Mouse (Mus musculus): ENCODE data around the gene Psmd1.
"Not testable (repeated sequence)": the region's sequence is repeated elsewhere in the genome, so short reads cannot be mapped to it uniquely, and the experiment has no call there.

The Psmd1 gene

DNA sequence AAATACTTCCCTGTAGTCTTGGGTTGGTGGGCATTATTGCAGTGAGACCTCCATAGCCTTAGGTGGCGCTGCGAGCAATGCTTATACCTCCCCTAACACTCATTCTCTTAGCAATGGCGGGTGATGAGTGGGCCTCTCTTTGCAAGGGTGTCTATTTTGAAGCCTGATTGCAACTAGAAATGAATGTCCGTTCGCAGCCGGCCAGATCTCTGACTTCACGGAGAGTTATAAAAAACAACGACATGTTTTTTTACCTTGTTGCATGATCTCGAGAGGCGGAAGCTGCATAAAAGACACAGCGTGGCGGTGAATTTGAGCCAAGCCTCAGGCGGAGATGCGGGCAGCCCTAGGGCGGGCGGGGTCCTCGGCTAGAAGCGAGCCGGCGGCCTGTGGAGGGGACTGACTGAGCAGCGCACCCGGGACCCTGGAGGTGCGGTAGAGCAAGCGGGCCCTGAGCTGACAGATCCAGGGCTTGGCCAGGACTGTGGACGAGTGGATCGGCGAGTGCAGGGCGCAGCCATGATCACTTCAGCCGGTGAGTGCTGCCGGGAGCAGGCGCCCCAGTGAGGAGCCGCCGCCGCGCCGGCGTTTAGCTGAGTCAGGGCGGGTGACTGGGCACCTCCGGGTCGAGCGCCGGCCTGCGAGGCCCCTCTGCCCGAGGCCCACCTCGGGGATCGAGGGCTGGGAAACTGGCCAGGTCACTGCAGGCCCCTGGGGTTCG lies at the start of gene Psmd1:
TSS of gene Psmd1 (plus strand) at position 117 of the 721 bp plus-strand sequence.
- peak; percentile 79 to 88 for DNase-seq (ENCODE audit: low spot score in 2 of 2)

DNA sequence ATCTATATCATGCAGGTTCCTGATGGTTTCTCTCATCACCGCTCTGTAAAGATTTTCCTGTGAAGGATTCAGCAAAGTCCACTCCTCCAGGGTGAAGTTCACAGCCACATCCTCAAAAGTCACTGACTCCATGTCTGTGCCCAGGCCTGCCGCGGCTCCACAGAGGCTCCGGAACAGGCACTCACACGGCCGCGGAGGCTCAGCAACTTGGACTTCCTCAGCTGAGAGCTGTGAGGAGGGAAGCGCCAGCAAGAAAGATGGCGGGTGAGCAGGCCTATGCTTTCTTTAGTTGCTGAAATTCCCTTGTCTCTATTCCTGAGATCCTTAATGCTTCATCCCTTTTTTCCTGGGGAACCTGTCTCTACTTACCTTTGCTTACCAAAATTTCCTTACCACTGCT lies 48.4 kb upstream of the Psmd1 start:
- DNase-seq (ENCODE audit: low spot score in 2 of 2): not testable (repeated sequence)

DNA sequence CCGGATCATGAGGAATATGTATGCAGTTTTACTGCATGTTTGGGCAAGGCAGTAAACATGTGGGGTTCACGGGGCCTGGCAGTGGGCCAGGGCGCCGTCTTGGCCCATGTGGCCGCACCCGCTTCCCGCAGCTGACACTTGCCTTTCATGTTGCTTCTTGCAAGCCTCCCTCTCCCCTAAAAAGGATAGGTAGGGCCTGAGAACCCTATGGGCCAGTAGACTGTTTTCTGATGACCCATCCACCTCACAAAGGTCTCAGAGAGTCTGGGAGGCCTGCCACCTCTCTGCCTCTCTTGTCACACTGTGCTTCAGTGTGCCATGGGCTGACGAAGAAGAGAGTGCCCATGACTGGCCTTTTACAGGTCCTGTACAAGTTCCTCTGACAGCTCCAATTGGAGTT lies 47.7 kb upstream of the Psmd1 start, which contains the start of gene Spata3:
TSS of gene Spata3 (plus strand) at position 301 of the 400 bp plus-strand sequence.
- DNase-seq (ENCODE audit: low spot score in 2 of 2): no peak

DNA sequence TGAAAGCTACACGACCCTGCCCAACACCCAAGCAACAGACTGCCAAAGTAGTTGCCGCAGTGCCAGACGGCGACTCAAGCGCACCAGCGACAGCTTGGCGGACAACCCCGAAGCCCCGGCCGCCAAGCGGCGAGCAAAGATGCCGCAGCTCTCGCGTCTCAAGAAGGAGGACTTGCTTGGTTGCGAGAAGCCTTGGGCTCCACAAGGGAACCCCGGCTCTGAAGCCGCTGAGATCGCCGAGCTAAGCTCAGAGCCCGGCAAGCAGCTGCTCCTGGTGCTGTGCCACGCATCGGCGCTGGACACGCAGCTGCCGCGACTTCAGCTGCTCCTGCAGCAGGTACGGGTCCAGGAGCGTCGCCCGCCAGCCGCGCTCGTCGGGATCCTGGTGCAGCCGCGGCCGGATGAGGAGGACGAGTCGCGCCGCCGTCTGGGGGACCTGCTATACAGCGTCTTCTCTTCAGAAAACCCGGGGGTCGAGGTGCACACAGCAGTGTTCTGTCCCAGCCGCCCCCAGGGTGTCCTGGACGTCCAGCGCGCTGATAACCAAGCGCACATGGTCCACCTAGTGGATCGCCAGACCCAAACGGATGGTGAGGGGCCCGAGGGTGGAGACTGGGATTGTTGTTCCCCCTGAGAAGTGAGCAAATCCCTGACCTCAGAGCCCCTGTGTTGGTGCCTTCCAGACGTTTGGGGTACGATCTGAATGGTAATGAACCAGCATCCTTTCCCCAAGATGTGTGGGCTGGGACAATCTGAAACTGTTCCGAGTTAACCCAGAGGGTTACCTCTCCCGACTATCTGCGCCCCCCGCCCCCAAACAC lies 45.7 kb upstream of the Psmd1 start:
- DNase-seq (ENCODE audit: low spot score in 2 of 2): peak; percentile 9 to 50

DNA sequence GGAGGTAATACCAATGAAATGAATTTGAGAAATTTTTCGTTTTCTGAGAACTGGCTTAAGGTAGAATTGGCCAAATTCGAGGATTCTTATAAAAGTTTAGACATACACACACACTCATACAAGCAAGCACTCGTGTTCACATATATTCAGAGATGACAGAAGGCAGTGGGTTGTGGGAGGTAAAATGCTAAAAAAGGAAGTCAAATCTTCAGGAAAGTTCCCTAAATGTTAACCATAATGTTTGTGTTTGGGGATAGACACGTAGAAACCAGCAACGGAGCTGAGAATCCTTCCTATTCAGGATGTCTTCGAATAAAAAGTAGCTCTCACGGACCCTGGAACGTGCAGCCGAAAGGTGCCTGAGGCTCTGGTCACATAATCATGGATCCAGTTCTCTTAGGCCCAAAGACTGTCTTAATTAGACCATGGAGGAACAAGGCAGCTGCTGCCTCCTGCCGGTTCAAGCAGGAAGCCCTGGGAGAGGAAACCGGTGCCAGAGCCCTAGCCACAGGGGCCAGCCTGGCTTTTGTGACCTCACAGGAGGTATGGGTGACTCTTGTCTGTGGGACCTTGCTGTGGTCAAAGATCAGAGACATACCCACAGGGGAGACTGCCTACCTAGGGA lies 42.7 kb upstream of the Psmd1 start:
- peak in 1 of 2 experiments; percentile 16 for DNase-seq (ENCODE audit: low spot score in 2 of 2)

DNA sequence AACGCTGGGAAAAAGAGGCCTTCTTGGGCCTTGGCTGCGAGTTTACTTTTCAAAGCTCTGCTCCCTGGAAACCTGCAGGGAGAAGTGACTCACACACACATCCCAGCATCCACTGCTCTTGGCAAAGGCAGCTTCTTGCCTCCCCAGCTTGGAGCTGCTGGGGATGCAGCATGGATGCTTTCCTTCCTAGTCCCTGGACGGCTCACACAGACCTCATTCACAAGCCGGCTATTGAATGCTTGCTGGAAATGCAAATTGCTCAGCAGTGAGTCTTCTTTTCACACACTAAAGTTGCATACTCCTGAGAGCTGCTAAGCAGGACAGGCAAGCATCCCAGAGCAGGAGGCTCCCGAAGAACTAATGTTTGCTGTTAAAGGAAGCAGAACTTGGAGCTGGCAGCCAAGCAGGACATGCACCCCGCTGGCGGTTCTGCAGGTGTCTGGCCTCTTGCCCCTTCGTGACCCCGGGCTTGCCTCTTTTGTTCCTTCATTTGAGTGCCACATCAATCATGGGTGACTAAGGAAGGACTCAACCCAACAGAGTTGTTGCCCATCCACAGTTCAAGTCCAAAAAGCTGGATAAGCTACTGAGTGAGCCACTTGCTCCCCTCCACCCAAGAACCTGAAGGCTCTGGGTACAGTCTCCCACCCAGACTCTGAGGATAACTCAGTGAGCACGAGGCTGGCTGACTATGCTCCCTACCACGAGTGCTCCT lies 31.8 kb upstream of the Psmd1 start:
- DNase-seq (ENCODE audit: low spot score in 2 of 2): no peak

DNA sequence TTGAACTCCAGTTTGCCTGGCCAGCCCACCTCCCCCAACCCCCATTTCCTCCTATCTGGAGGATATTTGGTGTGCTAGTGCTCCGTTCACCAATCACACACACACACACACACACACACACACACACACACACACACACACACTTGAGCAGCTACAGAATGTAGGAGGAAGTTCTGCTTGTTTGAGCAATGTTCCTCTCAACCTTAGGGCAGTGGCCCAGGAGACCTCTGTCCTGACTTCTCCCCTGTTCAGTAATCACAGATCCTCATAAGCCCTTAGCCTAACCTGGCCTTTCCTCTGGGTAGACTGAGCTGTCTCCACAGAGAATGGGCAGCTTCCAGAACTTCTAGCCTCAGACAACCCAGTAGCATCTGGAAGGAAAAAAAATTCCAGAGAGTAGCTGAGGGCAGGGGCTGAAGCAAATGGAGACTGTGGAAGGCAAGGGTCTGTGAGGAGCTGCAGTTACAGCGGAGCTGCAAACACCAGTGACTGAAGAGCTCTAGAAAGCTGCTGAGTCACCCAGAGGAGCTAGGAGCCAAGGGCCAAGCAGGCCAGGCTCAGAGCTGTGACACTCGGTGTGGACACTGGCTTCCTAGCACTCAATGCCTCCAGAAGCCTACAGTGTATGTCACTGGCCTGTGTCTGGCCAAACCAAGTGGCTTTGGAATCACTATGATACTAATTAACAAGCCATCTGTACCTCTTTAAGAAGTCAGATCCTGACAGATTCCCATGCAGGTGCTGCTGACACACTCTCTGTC lies 25.8 kb upstream of the Psmd1 start:
- DNase-seq (ENCODE audit: low spot score in 2 of 2): no peak

DNA sequence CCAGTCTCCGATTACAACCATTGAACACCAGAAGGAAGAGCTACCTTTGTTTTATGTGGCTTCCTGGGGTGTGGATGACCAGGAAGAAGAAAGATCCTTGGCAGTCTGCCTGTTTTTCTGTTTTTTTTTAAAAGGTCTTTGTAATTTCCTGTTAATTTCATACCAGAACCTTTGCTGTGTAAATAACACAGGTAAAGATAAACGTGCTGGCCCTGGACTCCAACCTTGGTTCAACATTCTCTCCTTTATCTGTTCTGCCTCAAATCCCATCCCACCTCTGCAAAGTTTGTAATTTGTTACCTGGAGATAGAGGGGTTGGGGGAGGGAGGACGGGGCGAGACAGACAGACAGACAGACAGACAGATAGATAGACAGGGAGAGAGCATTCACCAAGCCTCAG lies 24.1 kb upstream of the Psmd1 start:
- no peak for DNase-seq (ENCODE audit: low spot score in 2 of 2)

DNA sequence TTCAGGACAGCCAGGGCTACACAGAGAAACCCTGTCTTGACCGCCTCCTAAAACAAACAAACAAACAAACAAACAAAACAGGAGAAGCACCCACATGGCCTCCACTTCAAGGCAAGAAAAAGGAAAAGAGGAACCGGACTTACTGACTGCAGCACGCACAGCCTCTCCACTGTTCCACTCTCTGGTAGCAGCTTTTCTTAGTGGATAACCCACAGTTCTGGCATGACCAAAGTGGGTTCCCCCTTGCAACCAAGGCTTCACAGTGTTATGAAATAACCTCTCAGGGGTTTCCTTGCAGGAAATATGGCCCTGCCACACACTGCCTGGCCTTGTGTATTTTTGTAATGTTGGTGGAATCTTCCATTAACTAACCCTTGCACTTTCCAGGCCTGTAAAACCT lies 23.4 kb upstream of the Psmd1 start:
- no peak for DNase-seq (ENCODE audit: low spot score in 2 of 2)

DNA sequence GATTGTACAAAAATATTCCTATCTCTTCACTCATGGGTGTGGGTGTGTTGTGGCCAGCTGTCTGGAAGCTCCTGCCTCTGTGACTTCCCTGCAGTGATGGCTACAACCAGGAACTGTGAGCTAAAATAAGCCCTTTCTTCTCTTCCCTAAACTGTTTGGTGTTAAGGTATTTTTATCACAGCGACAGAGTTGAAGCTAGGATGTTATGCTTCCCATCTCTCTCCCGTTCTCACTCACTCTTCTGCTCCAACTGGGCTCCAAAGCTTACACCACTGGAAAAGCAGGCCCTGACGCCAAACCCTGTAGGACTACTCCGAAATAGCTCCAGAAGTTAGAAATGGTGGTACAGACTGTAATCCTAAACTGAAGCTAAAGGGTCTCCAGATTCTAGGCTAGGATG lies 19.1 kb upstream of the Psmd1 start:
- DNase-seq (ENCODE audit: low spot score in 2 of 2): no peak

DNA sequence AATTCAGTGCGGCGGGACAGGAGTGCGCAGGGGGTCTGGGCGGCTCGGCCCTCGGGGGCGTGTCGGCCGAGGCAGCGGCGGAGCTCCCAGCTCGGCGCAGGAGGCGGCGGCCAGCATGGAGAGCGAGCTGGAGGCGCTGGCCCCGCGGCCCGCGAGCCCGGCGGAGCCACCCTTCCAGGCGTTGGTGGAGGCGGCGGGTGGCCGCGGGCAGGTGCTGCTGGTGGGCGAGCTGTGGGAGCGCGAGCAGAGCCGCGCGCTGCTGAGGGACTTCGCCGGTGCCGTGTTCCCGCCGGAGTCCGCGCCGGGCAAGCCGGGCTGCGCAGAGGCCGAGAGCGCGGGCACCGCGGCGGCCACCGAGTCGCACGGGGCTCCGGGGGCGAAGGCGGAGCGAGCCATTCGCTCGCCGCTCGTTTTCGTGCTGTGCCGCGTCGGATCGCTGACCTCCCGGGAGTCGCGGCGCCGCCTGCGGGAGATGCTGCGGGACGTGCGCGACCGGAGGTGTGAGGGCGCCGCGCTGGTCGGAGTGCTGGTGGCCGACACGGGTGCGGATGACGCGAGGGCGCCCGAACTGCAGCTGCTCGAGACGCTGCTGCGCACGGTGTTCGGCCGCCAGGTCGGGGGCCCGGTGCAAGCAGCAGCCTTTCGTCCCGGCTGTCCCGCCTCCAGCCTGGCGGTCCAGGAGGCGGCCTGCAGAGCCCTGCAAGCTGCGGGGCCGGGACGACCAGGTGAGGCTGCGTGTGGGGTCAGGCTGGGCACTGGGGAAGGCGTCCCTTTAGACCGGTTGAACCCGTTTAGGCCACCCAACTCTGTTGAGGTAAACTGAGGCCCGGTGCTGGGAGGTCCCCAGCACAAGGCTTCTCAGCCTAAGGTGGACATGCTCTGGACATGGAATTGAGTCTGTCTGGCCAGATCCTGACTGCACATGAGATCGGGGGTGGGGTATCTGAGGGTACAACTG lies 18.1 kb upstream of the Psmd1 start, which contains the start of gene 2810459M11Rik:
TSS of gene 2810459M11Rik (plus strand) at position 16 of the 958 bp plus-strand sequence.
- DNase-seq (ENCODE audit: low spot score in 2 of 2): no peak

DNA sequence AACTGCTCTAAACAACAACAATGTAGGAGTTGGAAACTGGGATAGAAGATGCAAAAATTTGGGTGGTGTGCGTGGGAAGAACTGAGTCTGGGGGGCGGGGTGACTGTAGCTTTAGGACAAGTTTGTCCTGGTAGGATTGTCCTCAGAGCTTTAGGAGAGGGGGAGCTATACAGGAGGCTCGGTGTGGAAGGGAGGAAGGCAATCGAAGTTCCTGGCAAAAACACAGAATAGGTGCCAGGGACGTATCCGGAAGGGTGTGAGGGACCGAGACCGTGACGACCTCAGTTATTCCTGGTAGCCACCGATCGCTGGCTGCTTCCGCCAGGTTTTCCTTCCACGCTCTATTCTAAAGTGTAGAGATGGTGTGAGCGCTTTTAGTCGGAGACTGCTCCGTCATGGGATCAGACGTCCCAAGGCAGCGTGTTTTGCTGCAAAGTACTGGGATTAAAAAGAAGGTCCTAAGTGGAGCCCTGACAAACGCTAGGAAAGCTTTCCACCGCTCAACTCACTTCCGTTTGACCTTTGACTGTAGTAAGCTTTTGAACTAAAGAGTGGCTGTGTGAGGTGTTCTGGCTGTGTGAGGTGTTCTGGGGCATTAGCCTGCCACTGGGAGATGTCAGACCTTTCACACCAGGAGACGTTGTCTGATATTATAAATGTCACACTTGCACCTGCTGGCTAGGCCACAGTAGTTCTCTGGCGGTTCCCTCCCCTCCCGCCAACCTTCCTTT lies 17.2 kb upstream of the Psmd1 start:
- no peak for DNase-seq (ENCODE audit: low spot score in 2 of 2)

DNA sequence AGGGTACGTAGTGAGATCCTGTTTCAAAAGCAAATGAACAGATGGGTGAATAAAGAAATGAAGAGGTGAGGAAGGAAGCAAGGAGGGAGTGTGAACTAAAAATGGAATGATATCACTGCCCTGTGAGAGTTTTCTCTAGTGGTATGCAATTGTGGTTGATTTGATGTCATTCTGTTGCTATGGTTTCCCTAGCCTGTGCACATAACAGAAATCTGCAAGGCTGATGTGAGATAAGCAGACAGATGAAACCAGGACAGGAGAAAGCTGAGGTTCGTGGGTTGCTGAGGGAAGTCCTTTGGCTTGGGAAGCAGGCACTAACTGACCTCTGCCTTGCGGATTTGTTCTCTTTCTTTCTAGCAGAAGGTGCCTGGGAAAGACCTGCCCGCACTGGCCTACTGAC lies 16.0 kb upstream of the Psmd1 start:
- DNase-seq (ENCODE audit: low spot score in 2 of 2): no peak

DNA sequence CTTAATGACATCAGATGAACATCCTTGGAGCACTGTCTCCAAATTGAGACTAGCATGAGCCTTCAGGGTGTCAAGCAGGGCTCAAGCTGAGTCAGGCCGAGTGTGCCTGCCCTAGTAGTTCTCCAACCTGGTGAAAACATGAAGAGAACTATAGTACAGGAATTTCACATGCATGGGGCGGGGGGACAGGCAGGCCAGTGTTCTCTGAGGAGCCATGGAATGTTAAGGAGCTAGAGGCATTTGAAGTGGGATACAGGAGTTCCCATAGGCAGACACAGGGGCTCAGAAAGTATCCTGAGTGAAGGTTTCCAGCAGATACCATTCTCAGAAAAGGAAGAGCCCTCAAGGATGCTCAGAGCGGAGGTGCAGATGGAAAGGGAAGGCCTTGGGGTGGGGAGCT lies 15.4 kb upstream of the Psmd1 start:
- no peak for DNase-seq (ENCODE audit: low spot score in 2 of 2)

DNA sequence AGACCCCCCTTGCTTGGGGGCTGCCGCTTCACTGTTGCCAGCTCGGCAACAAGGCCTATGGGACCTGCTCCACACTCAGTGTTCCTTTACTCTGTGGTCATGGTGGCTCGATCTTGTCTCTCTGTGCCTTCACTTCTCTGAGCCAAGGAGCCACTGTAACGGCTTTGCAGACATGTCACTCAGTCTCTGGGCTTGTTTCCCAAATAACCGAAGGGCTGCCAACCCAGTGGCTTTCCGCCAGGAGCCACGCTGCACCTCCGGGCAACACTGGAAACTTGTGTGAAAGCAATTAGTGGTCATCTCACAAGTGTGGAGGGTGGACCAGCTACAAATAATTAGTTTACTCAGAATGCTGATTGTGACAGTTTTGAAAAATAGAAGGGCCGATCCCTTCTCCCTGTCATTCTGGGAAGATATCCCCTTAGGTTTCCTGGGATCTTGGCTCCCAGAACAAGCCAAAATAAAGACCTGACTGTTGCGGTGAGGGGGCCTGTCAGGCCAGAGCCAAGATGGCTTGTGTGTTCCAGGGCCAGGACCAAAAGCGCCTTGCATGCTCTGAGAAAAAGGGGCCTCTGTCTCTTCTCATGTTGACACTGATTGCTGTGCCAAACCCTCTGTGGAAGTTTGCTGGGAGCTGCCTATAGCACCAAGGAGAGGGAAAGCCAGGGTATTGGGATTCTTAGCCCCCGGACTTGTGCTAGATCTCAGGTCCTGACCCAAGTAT lies 10.8 kb upstream of the Psmd1 start:
- DNase-seq (ENCODE audit: low spot score in 2 of 2): no peak

DNA sequence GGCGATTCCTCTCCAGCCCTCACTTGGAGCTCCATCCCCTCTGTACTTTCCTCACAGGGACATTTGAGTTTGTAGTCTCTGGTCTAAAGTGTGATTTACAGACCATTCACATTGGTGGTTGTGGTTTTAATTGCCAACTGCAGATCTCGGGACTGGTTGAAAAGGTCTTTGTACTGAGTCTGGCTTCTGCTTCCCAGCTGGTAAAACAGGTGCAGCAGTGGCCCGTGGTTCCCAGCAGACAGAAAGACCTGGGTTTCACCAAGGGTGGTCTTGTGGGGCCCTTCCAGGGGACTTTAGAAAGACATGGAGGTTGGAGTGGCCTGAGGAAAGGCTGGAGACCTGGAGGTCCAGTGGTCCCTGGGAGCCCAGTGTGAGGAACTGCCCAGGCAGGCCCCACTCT lies 9.2 kb upstream of the Psmd1 start:
- DNase-seq (ENCODE audit: low spot score in 2 of 2): no peak

DNA sequence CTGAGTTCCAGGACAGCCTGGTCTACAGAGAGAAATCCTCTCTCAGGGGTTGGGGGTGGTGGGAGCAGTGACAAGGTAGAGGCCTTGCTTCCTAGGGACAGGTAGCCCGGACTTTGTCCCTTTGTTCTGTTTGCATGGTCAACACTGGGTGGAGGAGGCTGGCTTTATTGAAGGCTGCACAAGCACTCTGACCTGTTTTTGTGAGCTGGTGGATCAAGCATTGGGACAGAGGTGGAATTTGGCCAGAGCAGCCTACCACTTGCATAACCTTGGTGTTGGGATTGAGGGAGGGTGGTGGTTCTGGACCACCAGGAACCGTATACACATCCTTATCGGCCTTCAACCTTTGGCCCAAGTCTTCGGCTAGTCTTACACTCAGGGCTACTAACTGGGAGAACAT lies 7.9 kb upstream of the Psmd1 start:
- DNase-seq (ENCODE audit: low spot score in 2 of 2): no peak

All from thymus, postnatal 10 days (tissue).